Mouse (Mus musculus): ENCODE measurements at regions not wholly inside any gene's neighbourhood (a gene's known extent, or its start where the extent isn't known, plus 50 kb on each side); places are given as distances from the start of the nearest gene placed in this dataset.

DNA sequence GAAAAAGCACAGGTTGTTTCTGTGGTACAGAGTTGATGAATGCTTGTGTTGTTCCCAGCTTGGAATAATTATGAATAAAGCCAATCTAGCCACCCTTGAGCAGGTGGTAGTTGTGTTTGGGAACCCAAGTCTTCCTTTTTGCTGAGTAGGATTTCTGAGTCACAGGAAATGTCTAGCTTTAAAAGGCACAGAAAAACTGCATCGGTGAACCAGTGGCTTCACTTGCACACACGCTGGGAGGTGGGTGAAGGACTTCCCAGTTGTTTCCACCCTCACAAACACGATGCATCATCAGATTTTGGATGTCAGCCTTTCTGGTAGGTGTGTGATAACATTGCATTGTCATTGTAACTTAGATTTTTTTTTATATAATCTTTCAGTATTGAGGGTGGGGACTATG, 322.9 kb upstream of the Slco3a1 start:
- DNase-seq (ENCODE audit: low spot score), result no peak

DNA sequence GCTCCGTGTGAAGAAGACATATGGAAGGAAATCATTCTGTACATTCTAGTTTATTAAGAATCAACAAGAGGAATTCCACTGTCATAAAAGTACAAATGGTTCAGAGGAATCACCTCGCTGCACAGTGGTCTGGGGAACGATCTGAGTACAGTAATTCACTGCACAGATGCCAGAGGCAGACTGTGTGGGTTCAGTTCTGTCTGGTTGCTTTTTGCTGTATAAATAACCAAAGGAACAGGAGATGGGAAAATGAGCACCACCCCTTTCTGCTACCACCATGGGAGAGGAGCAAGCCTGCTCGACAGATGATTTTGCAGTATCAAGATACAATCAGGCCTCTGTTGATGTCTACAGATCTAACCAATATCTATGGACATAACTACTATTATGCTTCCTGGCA, 322.1 kb upstream of the Slco3a1 start:
- DNase-seq (ENCODE audit: low spot score), result no peak

DNA sequence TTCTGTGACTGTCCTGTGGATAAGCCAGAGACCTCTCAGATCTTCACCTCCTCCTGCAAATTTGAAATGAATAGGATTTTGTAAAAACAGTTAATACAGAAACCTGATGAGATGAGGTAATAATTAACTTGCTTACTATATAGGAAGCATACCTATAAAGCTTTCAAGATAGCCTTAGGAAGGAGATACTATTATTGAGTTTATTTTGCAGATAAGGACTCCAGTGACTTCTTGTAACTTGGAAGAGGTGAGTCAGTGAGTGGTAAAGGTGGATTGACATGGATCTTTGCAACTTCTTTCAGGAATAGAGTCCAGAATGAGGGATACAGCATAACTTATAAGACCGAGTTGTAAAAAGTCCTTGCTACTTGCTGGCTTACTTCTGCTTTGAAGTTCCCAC, 315.7 kb upstream of the Slco3a1 start:
- no peak for DNase-seq (ENCODE audit: low spot score)

DNA sequence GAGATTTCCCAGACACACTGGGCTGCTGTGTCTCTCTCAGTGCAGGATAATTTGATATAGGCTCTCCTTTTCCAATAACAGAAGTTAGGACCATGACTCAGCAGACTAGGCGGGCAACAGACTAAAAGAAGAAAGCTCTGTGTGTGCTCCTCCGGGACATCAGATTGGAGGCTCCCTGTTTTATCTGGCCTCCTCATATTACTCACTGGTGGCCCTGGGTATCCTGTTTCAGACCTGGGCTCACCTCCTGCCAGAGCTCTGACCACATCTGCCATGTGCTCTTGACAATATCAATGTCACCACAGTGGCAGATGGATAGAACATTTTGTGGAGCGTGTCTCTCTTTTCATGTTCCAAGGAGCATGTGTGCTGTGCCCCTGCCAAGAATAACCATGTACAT, 308.1 kb upstream of the Slco3a1 start:
- no peak for DNase-seq (ENCODE audit: low spot score)

DNA sequence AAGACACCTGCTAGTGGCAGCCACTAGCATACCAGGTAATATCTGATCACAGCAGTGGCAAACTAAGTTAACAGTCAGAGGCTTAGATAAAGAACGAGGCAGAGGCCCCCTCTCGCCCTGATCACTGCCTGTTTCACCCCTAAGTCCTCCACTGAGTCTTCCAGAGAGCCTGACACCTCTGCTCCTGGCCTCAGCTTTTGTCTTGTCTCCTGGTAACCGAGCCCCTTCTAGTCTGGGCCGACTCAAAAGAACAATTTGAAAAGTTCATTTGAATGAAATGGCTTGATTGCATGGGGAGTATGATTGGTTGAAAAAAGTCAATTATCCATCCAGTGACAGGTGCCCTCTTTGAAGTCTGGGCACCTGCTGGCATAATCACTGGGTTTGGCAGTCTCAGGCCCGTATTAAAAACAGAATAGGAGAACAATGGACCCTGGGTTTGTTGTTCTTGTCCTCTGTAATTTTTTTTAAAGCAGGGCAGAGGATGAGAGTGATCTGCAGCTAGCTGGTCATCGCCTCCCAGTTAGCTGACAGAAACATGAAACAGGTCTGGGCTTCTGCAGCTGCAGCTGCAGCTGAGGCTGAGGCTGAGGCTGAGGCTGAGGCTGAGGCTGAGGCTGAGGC, 289.8 kb upstream of the Slco3a1 start:
- DNase-seq (ENCODE audit: low spot score), result no peak

DNA sequence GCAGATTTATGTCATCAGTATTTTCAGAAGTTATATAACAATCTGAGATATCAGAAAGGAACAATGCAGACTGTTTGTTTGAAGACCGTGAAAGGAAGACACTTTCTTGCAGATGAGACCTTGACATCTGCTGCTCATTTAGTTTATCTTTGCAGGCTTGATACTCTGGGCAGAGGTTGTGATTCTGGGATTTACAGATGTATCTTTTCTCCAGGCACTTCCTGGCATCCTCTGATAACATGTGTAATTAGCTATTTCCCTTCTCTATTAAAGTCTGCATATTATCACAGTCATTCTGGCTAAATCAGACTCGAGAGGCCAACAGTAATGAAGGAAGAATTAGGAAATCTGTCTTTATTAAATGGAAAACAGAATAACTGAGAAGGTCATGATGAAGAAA, 268.7 kb upstream of the Slco3a1 start:
- no peak for DNase-seq (ENCODE audit: low spot score)

DNA sequence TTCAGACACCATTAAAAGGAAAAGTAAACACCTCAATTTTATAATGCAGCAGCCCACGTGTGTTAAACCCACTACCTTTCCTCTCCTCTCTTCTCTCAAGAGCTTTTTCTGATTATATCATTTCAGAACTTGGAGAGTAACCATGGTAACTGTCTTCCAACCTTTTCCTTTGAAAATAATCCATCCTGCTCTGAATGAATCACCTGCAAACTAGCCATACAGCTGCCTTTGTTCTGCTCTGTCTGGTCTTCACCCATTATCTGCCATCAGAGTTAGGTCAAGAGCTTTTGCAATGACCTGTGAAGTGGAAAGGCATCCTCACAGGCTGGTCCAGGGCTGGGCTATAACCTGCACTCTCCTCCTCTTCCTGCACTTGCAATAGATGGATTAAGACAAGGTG, 238.7 kb upstream of the Slco3a1 start:
- no peak for DNase-seq (ENCODE audit: low spot score)

DNA sequence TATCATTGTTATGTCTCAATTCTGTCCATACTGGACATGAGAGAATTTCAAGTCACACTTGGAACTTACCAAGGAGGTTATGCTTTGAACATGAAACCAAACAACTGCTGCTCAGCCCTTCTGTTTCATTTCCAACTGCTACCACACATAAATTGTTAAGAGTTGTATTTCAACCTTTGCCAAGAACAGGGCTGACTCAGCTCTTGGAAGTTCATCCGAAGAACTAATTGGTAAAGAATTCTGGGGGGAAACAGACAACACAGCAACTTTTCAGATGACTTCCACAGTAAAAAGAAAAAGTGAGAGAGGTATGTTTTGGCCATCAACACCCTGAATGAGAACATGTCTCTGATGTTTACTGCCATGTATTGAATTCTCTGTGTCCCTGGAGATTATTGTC, 234.1 kb upstream of the Slco3a1 start:
- DNase-seq (ENCODE audit: low spot score), result no peak

DNA sequence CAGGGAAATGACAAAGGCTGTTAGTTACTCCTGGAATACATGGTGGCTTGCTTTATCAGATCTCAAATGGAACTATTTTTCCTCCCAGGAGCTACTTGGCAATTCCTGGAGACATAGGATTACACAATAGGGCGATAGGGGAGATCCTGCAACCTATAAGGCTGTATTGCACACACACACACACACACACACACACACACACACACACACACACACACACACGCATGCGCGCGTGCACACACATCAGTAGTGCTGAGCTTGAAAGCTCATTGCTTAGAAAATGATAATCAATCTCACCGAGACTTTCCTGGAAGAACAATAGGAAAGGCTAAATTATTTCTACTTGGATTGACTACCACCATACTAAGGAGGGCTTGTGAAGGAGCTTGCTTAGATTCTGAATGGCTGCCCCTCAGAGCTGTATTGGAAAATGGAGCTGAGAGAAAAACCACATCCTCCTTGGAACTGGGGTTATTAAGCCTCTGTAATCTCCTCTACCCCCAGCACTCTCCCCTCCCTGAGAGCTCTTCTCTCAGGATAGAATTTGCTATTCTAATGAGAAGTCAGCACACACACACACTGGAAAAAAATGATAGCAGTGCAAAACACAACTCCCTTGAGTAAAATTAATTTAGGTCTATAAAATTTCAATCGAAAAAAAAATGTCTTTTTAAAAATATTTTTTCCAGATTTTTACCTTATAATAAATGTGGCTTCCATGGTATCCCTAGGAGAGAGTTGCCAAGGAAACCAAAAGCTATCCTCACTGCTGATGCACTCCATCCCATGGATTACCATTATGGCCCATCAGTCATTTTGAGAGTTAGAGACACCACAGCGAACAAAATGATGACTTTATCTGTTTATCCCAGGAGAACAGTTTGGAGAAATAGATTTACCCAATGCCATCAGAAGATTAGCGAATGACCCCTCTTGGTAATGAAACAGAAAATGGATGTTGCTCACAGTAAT, 217.1 kb upstream of the Slco3a1 start:
- DNase-seq (ENCODE audit: low spot score), result no peak

DNA sequence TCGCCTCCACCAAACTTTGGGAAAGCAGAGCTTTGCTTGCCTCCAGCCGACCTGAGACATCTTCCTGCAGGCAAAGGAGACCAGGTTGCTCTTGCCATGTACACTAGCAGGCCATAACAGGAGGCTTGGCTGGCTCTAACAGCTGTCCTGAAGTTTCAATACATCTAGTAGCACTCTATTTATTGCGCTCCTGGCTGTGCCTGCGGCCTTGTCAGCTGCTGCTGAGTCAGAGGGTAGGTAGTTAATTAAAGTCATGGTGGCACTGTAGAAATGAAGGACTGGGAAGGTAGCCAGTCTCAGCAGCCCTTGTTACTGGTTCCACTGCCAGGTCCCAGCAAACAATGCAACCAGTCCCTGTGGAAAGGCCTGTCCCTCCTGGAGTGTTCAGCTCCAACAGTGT, 212.0 kb upstream of the Slco3a1 start:
- peak; percentile 9 for DNase-seq (ENCODE audit: low spot score)

DNA sequence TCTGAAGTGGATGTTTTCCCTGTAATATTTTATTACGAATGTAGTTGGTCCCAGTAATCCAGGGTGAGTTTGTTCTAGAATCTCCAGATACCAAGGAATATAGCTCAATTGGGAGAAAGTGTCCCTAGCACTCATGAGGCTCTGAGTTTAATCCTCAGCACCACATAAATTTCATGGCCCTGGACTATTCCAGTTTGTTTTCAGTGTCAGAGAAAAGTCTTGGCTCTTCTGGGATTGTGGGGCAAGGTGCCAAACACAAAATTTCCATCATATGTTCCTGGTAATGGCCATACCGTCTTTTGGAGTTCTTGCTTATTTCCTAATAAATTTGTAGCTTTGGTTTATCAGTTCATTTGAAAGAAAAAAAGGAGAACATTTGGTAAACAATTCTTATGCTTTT, 202.9 kb upstream of the Slco3a1 start:
- DNase-seq (ENCODE audit: low spot score), result no peak

DNA sequence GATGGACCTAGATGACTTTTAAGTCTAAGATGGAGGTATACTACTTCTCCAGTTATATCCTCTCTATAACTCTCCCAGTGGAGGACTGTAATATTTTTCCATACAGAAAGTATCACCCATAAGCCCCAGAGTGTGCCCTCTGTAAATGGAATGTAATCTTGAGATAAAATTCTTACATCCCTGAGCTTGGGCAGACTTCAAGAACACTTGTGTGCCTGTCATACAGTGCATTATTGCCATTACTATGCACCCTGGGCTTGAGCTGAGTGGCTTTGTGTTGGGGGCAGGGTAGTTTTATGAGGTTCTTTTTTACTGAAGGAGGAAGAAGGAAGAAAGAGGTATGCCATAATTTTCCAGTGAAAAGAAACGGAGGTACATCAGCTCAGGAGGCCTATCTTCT, 193.1 kb upstream of the Slco3a1 start:
- no peak for DNase-seq (ENCODE audit: low spot score)

DNA sequence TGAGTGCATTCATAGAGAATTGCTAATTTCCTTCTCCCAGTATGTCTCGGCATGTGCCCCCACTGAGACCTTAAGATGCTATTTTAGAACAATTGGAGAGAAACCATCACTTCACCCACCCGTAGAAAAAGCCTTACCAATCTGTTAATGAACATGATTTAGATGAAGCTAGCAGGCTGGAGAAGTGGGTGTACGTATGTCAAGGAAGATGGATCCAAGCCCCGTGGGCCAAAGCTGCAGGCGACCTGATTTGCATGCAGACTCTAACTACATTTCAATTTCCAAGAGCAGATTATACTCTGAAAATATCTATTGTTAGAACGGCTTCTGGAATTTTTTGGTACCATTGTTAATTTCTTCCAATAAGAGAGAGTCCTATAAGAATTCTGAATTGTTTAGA, 180.4 kb upstream of the Slco3a1 start:
- no peak for DNase-seq (ENCODE audit: low spot score)

DNA sequence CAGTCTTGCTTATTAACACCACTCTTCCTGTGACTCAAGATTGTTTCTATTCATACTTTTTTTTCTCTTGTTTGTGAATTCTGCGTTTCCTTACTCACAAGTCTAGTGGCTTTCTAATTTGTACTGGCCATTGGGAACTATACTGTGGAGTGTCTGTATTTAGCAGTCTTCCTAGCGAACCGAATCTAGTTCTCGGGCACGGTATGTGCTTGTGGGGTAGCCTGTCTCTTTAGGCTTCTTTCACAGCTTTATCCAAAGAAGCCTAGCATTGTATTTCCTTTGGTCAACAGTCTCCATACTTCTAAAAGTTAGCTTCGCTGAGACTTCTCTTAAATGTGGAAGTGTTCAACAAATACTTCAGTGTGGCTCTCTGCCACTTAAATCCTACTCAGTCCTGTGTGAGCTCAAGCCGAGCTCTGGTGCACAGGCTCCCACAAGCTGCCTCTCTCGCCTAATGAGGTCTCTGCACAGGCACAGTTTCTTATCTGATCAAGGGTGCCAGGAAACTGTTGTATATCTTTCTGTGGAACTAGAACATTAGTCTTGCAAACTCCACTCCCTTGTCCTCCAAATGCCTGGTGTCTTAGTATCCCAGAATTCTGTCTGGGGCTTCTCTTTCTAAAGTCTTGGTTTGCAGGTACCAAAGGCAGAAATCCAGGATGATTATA, 171.9 kb upstream of the Slco3a1 start:
- no peak for DNase-seq (ENCODE audit: low spot score)

DNA sequence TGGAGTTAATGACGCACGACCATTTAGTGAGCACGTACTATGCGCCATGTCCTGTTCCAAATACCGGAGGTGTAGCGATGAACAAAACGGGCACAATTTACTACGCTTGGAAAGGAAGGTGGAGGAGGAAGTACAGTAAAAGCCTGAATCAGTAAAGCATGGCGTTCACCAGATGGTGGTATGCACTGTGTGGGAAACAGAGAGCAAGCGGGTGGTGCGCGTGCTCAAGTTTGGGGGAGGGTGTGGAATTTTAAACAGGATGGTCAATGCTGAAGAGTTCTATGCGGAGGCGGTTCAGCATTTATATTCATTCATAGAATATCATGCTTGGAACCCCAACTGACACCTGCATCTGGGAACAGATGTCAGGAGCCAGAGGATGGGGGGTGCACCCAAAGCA, 164.7 kb upstream of the Slco3a1 start:
- DNase-seq (ENCODE audit: low spot score), result peak; percentile 16

DNA sequence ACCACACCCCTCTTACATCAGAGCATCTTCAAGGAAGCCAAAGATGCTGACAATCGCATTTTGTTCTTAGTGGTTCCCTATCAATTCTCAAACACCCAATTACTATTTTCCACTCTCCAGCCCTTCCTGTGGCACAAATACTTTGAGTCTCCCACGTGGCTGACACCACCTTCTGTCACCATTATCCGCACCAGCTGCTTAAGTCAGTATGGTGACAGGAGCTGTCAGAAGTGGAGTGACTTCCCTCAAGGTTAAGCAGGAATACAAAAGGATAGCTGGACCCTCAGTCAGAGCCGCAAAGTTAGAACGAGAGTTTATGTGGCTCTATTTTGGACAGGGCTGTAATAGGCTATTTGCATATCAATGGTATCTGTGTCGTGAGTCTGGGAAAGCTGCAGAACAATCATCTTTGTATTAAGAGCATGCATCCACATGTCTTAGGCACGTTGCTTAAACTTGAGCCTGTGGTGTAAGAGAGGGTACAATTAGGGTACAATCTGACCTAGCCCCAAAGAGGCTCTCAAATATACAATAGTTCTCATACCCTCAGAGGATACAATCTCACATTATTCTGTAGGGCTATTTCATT, 155.5 kb upstream of the Slco3a1 start:
- DNase-seq (ENCODE audit: low spot score), result no peak

DNA sequence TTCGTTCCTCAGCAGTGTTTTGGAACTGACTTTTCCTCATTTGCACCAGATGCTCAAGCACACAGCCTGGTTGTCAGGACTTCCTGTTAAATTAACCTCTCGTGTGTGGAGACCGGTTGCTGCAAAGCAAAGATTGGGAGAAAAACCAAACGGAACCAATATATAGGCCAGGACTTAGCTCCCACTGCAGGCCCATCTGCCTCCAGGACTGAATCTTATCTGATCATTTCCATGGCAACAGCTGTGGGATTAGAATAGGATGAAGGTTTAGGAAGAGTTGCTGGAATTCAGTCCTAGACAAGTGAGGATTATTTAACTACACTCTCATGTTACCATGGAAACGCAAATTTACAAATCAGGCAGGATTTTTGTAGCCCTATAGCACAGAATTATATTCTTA, 154.4 kb upstream of the Slco3a1 start:
- peak; percentile 7 for DNase-seq (ENCODE audit: low spot score)

DNA sequence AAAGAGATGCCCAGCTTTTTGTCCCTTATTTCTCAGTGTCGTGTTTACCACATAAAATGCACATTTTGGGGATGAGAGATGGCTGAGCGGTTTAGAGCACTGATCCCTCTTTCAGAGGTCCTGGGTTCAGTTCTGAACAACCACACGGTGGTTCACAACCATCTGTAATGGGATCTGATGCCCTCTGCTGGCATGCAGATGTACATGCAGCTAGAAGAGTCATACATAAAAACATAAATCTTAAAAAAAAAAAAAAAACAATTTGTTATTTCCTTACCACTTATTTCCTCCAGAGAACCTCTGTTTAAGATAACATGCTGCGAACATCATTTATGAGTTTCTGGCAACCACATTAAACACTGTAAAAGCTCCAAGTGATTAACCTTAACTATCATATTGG, 149.0 kb upstream of the Slco3a1 start:
- no peak for DNase-seq (ENCODE audit: low spot score)

DNA sequence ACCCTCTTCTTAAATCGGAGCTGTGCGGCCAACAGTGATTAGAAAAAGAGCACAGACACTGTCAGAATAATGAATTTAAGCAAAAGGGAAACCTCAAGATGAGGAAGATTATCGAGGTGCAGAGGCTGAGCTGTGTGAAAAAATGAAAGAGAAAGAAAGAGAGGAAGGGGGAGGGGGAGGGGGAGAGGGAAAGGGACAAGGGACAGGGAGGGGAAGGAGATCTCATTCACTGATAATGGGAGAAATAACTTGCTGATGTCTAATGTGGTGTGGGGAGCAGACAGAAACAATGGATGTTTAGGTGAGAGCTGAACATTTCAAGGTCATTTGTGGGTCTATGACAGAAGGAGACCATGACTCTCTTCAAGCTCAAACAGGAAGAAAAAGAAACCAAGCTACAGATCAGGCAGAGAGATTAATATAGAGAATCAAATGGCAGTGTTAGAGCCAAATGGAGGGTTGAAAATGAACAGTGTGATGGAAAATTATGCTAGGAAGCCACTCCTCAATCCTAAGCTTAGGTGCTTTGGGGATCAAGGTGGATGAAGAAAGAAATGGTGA, 143.3 kb upstream of the Slco3a1 start:
- DNase-seq (ENCODE audit: low spot score), result no peak

DNA sequence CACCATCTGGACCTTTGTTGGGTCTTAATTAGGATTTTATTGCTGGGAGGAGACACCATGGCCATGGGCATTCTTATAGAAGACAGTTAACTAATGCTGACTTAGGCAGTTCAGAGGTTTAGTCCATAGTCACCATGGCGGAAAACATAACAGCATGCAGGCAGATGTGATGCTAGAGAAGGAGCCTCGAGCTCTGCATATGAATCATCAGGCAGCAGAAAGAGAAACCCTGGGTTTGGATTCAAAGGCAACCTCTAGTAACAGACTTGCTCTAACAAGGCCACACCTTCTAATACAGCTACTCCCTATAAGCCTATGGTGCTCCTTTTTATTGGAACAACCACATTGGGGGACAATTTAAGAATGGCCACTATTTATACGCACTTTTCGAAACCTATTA, 141.7 kb upstream of the Slco3a1 start:
- no peak for DNase-seq (ENCODE audit: low spot score)

DNA sequence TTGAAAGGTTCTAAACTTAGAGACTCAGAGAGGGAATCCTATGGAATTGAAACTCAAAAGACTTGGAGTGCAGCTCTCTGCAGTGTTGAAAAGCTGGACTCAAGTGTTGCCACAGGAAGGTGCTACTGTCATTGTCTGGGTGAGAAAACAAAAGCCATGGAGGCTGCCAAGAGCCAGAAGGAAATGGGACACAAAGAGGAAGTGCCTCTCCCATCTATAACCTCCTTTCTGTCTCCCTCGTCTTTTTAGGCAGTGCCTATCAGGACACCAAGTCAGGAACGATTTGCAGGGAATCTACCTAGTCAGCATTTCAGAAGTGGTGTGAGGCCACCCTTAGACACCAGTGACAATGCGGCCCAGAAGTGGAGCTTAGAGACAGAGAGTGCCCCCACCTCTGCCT, 138.5 kb upstream of the Slco3a1 start:
- DNase-seq (ENCODE audit: low spot score), result no peak

DNA sequence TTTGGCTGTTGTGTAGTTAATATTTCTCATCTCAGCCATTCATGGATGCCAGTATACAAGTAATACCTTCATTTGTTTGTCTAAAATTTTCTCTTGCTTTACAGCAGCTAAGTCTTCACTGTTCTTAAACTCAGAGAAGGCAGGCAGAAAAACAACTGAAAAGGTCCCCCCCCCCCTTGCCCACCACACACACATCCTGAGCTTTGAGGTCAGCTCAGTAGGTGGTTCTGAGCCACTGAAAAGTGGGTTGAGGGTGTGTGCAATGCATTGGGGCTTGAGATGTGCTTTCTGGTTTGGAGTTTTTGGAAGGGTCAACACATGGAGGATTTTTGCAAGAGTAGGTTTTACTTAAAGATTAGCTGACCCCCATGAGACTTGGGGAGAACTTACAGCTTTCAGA, 136.1 kb upstream of the Slco3a1 start:
- DNase-seq (ENCODE audit: low spot score), result no peak
